In the genomic region with DNA sequence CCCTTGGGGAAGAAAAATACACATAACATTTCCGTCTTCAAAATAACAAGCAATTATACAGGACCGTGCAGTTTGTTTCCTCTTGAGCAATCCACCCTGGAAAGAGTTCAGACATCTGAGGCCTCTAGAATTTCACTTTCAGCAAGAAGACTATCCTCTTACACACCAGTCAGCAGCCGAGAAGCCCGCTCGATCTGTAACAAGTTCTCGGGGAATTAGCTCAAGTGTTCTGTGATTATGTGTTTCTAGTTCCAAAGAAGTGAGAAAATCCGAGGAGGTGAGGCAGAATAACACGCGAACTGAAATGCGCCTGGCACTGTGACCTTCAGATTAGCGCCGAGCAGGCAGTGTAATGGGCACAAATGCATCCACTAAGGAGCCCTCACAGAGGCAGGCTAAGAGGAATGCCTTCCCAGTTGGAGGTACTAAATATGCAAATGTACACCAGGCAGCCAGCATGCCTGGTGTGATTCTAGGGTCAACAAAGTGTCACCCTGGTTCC, we compare ENCODE assay signal across 8 mouse cellular contexts.
DNase-seq lines count a peak whose midpoint lies in the region; ATAC-seq lines count a peak whose summit lies in the region.

No protein-coding gene starts in this region.

- no peak overlapping the region for H3K4me3 ChIP-seq in embryonic facial prominence, embryonic 13.5 days
- H3K4me3 ChIP-seq in heart, embryonic 15.5 days: no peak overlapping the region

- H3K27ac ChIP-seq in embryonic facial prominence, embryonic 13.5 days: peak overlapping the region; percentile 33
- H3K27ac ChIP-seq in heart, embryonic 15.5 days: peak overlapping the region; percentile 55

- no peak overlapping the region for H3K9ac ChIP-seq in embryonic facial prominence, embryonic 13.5 days
- no peak overlapping the region for H3K9ac ChIP-seq in heart, embryonic 15.5 days

- DNase-seq in adrenal gland, postnatal 14 days: peak; percentile 31
- DNase-seq in adrenal gland, postnatal 4 days (ENCODE audit: low spot score in 2 of 2): no peak
- DNase-seq in kidney, postnatal 36 days: peak; percentile 49 to 65
- DNase-seq in skeletal muscle tissue, adult 2 months (ENCODE audit: low read depth, low spot score): peak; percentile 86
- no peak for DNase-seq in adrenal gland, postnatal 25 days

- H3K27me3 ChIP-seq in embryonic facial prominence, embryonic 13.5 days: no peaks in the 10 kb centered on the region
- no peaks in the 10 kb centered on the region for H3K27me3 ChIP-seq in heart, embryonic 15.5 days

- WGBS in embryonic facial prominence, embryonic 13.5 days: 15% methylated on average over 12 of the region's 12 CpGs
- 33% methylated on average over 12 of the region's 12 CpGs for WGBS in heart, embryonic 15.5 days

- H3K36me3 ChIP-seq in embryonic facial prominence, embryonic 13.5 days: no peaks in the 10 kb centered on the region
- H3K36me3 ChIP-seq in heart, embryonic 15.5 days: no peaks in the 10 kb centered on the region

- ATAC-seq in embryonic facial prominence, embryonic 13.5 days (ENCODE audit: insufficient number of reproducible peaks, insufficient read depth, low FRiP score, low TSS enrichment, low read depth): no peak
- peak; percentile 40; the same call in 1 of the 2 replicates for ATAC-seq in heart, embryonic 15.5 days (replicated peaks; ENCODE audit: insufficient number of reproducible peaks, insufficient read depth, low FRiP score, low read depth)
- no peak for ATAC-seq in erythroid progenitor cell, adult 5-6 weeks (replicated peaks; ENCODE audit: low FRiP score, poor library complexity, severe bottlenecking)

- peaks cover 33% of the 10 kb centered on the region for H3K4me1 ChIP-seq in embryonic facial prominence, embryonic 13.5 days
- peaks cover 34% of the 10 kb centered on the region for H3K4me1 ChIP-seq in heart, embryonic 15.5 days (replicated peaks)

- H3K9me3 ChIP-seq in embryonic facial prominence, embryonic 13.5 days: no peaks in the 10 kb centered on the region
- H3K9me3 ChIP-seq in heart, embryonic 15.5 days (replicated peaks): no peaks in the 10 kb centered on the region

- H3K4me2 ChIP-seq in embryonic facial prominence, embryonic 13.5 days: peak overlapping the region; percentile 26
- H3K4me2 ChIP-seq in heart, embryonic 15.5 days: peak overlapping the region; percentile 28; the same call in 1 of the 2 replicates

Comparison
In these comparisons a context has a peak if more than half of its experiments do, and no peak if none do; other contexts are left out.
1. DNase-seq: peak in adrenal gland, postnatal 14 days (single experiment), kidney, postnatal 36 days (2 of 2) and skeletal muscle tissue, adult 2 months (single experiment); none in adrenal gland, postnatal 4 days (0 of 2) and adrenal gland, postnatal 25 days (single experiment).